Mouse (Mus musculus) limb, embryonic 15.5 days (tissue): ENCODE results near the gene Dtd2. TPM values are rescaled to one million over a fixed set of nuclear protein-coding genes. Genes with fewer than 3 reads are reported as not detected.

Source experiments
- ATAC-seq: fragments of 200-750 bp; cut with Nextera tagmentation; 2 replicates; pipeline ENCODE4 v1.8.0; 2017; ENCODE audit warnings: low read depth, moderate TSS enrichment; ENCODE audit not compliant: insufficient number of reproducible peaks, low FRiP score, low TSS enrichment
- H3K27ac ChIP-seq: fragments of 300-500 bp; sonication (generic); 2 replicates; pipeline ENCODE4 v1.5.1; 2015; ENCODE audit warnings: moderate library complexity, mild to moderate bottlenecking, inconsistent platforms
- H3K27me3 ChIP-seq: fragments of 300-500 bp; sonication (generic); 2 replicates; pipeline ENCODE4 v1.6.1; 2015; ENCODE audit warnings: inconsistent platforms
- H3K36me3 ChIP-seq: fragments of 300-500 bp; sonication (generic); 2 replicates; pipeline ENCODE4 v1.6.1; 2015; ENCODE audit warnings: inconsistent platforms
- H3K4me1 ChIP-seq: fragments of 300-500 bp; sonication (generic); 2 replicates; pipeline ENCODE4 v1.6.1; 2015; ENCODE audit warnings: inconsistent platforms
- H3K4me2 ChIP-seq: fragments of 300-500 bp; sonication (generic); 2 replicates; pipeline ENCODE4 v1.6.1; 2015; ENCODE audit warnings: mild to moderate bottlenecking, inconsistent platforms
- H3K4me3 ChIP-seq: fragments of 300-500 bp; sonication (generic); 2 replicates; pipeline ENCODE4 v1.5.1; 2015; ENCODE audit warnings: mild to moderate bottlenecking, inconsistent platforms
- H3K9ac ChIP-seq: fragments of 300-500 bp; sonication (generic); 2 replicates; pipeline ENCODE4 v1.6.1; 2015; ENCODE audit warnings: inconsistent platforms
- H3K9me3 ChIP-seq: fragments of 300-500 bp; sonication (generic); 2 replicates; pipeline ENCODE4 v1.6.1; 2016; ENCODE audit warnings: inconsistent platforms
- WGBS: fragments of 180-500 bp; shearing (Covaris S2); methylation state at CpG from one replicate; pipeline ENCODE4 v1.1.7; 2015; 5-methylcytosine and 5-hydroxymethylcytosine counted together
- polyA plus RNA-seq: library from polyadenylated mRNA; unstranded; fragments of >200 nt; fragmentation: Nextera tagmentation; extraction: Ambion mirVana; gene quantifications from 2 replicates; pipeline ENCODE4 v1.2.1, GENCODE M21; 2015

Dtd2 gene
- polyA plus RNA-seq, 1 experiment from 2014 or later, result 20.3 TPM

GRCm38 (mm10) chr12:51976531-51976930, 29.8 kb downstream of the Dtd2 start:
- WGBS, result 74% methylated on average over 9 of the region's 9 CpGs
- Histone ChIP-seq H3K4me1 (no peaks in the 10 kb centered on the region), H3K27me3 (no peaks in the 10 kb centered on the region), H3K4me2 (no peak overlapping the region), H3K4me3 (no peak overlapping the region), H3K9ac (no peak overlapping the region), H3K27ac (no peak overlapping the region), H3K9me3 (no peaks in the 10 kb centered on the region), H3K36me3 (no peaks in the 10 kb centered on the region)
- no peak for ATAC-seq

DNA sequence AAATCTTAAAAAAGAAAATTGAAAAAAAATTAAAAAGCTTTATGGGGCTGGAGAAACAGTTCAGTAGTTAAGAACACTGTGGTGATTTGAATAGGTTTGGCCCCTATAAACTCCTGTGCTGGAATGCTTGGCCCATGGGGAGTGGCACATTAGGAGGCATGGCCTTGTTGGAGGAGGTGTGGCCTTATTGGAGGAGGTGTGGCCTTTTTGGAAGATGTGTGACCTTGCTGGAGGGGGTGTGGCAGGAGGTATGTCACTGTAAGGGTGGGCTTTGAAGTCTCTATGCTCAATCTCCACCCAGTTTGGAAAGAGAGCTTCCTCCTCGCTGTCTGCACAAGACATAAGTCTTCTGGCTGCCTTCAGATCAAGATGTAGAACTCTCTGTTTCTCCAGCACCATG, 31.9 kb downstream of the Dtd2 start:
- WGBS, result 85% methylated on average over 1 of the region's 1 CpGs
- H3K27ac ChIP-seq, result no peak overlapping the region

DNA sequence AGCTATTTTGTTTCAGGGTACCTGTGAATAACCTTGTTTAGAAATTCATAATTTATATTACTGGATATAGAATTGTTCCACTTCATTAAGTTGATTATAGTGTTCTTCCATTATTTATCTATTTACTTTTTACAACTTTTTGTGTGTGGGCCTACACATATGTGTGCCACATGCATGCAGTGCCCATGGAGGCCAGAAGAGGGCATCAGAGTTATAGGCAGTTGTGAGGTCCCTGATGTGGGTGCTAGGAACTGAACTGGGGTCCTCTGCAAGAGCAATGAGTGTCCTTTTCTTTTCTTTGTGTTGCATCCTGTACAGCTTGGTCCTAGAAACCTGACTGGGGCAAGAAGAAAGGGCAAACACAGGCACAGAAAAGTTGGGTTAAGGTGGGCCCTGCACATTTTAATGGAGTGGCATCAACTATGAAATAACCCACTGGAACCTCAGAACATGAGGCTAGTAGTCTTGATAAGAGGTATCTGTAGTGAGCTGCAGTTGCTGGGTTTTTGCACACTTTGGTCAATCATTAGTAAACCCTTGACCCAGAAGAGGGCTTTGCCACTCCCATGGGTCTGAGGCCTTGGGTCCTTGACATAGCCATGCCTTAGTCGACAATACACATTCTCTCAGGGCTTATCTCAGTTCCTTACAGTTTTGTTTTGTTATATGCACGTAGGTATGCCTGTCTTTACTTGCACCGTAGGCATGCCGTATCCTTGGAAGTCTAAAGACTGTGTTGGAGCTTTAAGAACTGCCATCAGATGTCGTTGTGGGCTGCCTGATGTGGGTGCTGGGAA, 33.8 kb downstream of the Dtd2 start:
- peaks cover 4% of the 10 kb centered on the region; the same call in 1 of the 2 replicates for H3K4me1 ChIP-seq
- H3K4me2 ChIP-seq, result no peak overlapping the region
- no peak overlapping the region for H3K27ac ChIP-seq
- H3K36me3 ChIP-seq, result no peaks in the 10 kb centered on the region
- ATAC-seq, result no peak
- no peaks in the 10 kb centered on the region for H3K27me3 ChIP-seq
- H3K9ac ChIP-seq, result no peak overlapping the region
- WGBS, result 94% methylated on average over 5 of the region's 5 CpGs
- H3K9me3 ChIP-seq, result no peaks in the 10 kb centered on the region
- H3K4me3 ChIP-seq, result no peak overlapping the region

More for the DNA sequence above, 31.9 kb downstream of the Dtd2 start:
- Histone ChIP-seq H3K9me3 (no peaks in the 10 kb centered on the region), H3K36me3 (no peaks in the 10 kb centered on the region), H3K27me3 (no peaks in the 10 kb centered on the region), H3K9ac (no peak overlapping the region), H3K4me2 (no peak overlapping the region), H3K4me1 (peaks cover 4% of the 10 kb centered on the region; the same call in 1 of the 2 replicates), H3K4me3 (no peak overlapping the region)
- ATAC-seq, result no peak

DNA sequence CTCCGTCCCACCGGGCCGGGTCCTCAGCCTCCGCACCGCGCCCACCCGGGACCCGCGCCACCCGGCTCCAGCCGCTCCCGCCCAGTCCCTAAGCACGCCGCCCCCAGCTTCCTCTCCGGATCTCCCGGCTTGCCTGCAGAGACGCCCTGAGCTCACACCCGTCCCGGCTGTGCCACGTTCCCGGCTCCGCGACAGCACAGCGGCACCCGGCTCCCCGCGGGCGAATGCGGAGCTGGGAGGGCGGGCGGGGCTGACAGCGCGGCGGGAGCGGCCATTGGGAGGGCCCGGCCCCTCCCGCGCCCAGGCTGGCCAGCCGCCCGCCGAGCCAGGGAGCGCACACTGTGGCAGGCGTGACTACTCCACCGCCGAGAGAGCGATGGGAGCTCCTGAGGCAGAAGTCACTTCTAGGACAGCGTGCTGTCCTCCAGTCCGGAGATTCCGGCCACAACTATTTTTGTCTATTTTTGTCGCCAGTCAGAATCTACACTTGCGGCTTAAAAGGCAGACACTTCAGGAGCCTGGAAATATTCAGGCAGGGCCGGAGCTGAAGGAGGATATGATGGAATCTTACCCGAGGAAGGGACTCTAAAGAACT, 35.1 kb downstream of the Dtd2 start, which contains the start of gene Heatr5a:
Gene Heatr5a, minus strand, starts transcription at position 252 of the 595 bp plus-strand sequence.
- peak; percentile 92 for ATAC-seq
- peak within 1 kb of the TSS; percentile 98 for H3K4me3 ChIP-seq
- H3K4me1 ChIP-seq, result peaks cover 4% of the 10 kb centered on the region; the same call in 1 of the 2 replicates
- no peaks in the 10 kb centered on the region for H3K9me3 ChIP-seq
- H3K27me3 ChIP-seq, result no peaks in the 10 kb centered on the region
- no peaks in the 10 kb centered on the region for H3K36me3 ChIP-seq
- WGBS, result 0% methylated on average over 29 of the region's 53 CpGs
- peak within 1 kb of the TSS; percentile 87 for H3K9ac ChIP-seq
- peak within 1 kb of the TSS; percentile 50 for H3K4me2 ChIP-seq
- H3K27ac ChIP-seq, result peak within 1 kb of the TSS; percentile 94

GRCm38 (mm10) chr12:51970352-51971069, 35.8 kb downstream of the Dtd2 start:
- Histone ChIP-seq H3K4me3 (peak overlapping the region; percentile 98), H3K9ac (peak overlapping the region; percentile 87), H3K9me3 (no peaks in the 10 kb centered on the region), H3K27ac (peak overlapping the region; percentile 94), H3K36me3 (no peaks in the 10 kb centered on the region), H3K4me1 (peaks cover 4% of the 10 kb centered on the region; the same call in 1 of the 2 replicates), H3K4me2 (peak overlapping the region; percentile 50), H3K27me3 (no peaks in the 10 kb centered on the region)
- ATAC-seq, result peak; percentile 44; the same call in 1 of the 2 replicates
- 1% methylated on average over 31 of the region's 35 CpGs for WGBS

- Histone ChIP-seq H3K9me3 (no peaks in the 10 kb centered on the region), H3K27ac (no peak overlapping the region), H3K4me2 (peak overlapping the region; percentile 50), H3K9ac (peak overlapping the region; percentile 87; the same call in 1 of the 2 replicates), H3K4me3 (peak overlapping the region; percentile 98), H3K4me1 (peaks cover 4% of the 10 kb centered on the region; the same call in 1 of the 2 replicates), H3K27me3 (no peaks in the 10 kb centered on the region), H3K36me3 (no peaks in the 10 kb centered on the region)
- no peak for ATAC-seq
- WGBS, result 13% methylated on average over 7 of the region's 7 CpGs
These were observed 36.4 kb downstream of the Dtd2 start for GRCm38 (mm10) chr12:51969876-51970275.

- Histone ChIP-seq H3K9me3 (no peaks in the 10 kb centered on the region), H3K27ac (no peak overlapping the region), H3K9ac (no peak overlapping the region), H3K4me3 (no peak overlapping the region), H3K4me1 (peaks cover 5% of the 10 kb centered on the region; the same call in 1 of the 2 replicates), H3K4me2 (no peak overlapping the region), H3K27me3 (no peaks in the 10 kb centered on the region), H3K36me3 (no peaks in the 10 kb centered on the region)
- WGBS, result 75% methylated on average over 2 of the region's 2 CpGs
- ATAC-seq, result no peak
These were observed 37.2 kb downstream of the Dtd2 start for GRCm38 (mm10) chr12:51969092-51969491.

DNA sequence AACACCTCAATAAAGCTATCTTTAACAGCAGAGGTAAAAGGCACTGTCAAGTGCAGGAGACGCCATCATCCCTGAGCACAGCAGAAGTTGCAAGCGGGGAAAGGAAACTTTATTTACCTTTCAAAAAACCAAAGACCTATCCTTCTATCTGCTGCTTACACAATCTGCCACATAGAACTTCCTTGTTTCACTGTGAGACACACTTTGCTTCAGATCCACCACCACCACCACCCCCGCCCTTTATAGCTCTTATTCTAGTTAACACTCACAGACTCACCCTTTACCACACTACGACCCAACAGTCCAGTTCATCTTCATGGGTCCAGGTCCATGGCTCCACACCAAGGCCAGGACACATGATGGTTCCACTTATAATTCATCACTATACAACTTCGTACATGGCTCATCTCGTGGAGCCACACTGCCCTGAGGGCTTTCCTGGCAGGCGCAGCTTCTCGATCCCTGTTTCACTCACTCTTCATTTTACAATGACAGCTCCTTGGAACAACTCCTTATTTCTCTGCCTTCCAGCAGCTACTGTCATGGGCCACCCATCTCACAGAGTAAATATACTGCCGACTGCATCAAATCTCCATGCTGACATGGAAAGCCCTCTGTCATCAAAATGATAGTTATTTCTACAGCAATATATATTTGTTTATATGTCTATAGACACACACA, 38.2 kb downstream of the Dtd2 start:
- no peaks in the 10 kb centered on the region for H3K27me3 ChIP-seq
- no peak overlapping the region for H3K4me3 ChIP-seq
- H3K9ac ChIP-seq, result no peak overlapping the region
- H3K27ac ChIP-seq, result no peak overlapping the region
- no peak for ATAC-seq
- peaks cover 7% of the 10 kb centered on the region; the same call in 1 of the 2 replicates for H3K4me1 ChIP-seq
- no peak overlapping the region for H3K4me2 ChIP-seq
- 74% methylated on average over 9 of the region's 9 CpGs for WGBS
- H3K36me3 ChIP-seq, result no peaks in the 10 kb centered on the region
- no peaks in the 10 kb centered on the region for H3K9me3 ChIP-seq

DNA sequence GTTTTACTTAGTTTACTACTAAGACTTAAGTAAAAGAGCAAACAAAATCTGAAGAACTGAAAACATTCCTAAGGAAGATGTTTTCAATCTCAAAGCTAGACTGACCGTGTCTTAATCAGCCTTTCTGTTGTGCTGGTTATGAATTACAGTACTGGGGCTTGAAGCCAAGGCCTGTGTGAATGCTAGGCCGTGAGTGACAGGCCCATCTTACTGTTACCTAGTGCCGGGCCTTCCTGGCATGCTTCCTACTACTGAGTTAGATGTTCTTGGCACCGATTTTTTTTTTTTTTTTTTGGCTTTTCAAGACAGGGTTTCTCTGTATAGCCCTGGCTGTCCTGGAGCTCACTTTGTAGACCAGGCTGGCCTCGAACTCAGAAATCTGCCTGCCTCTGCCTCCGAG, 48.7 kb downstream of the Dtd2 start:
- no peaks in the 10 kb centered on the region for H3K27me3 ChIP-seq
- WGBS, result 88% methylated on average over 6 of the region's 6 CpGs
- no peak for ATAC-seq
- peaks cover 50% of the 10 kb centered on the region for H3K36me3 ChIP-seq
- H3K4me1 ChIP-seq, result no peaks in the 10 kb centered on the region
- no peak overlapping the region for H3K9ac ChIP-seq
- no peak overlapping the region for H3K4me2 ChIP-seq
- no peak overlapping the region for H3K27ac ChIP-seq
- H3K4me3 ChIP-seq, result no peak overlapping the region
- no peaks in the 10 kb centered on the region for H3K9me3 ChIP-seq

DNA sequence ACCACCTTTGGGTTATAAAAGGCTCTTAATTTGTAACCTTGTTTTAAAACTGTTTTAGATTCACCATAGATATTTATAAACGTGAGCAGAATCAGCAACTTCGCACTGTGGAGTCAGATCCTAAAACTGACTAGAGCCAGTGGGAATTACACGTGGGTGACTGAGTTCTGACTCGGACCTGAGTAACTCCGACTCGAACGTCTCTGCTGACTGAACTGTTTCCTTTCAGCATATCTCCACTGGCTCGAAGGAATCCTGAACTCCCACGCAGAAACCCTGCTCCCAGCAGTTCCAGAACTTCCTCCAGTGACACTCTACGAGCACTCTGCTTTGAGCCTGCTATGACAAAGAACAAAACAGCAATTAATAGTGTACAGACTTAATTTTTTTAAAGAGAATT, 54.0 kb downstream of the Dtd2 start:
- H3K27ac ChIP-seq, result no peak overlapping the region
- H3K4me2 ChIP-seq, result no peak overlapping the region
- no peak overlapping the region for H3K9ac ChIP-seq
- ATAC-seq, result no peak
- WGBS, result 83% methylated on average over 10 of the region's 10 CpGs
- H3K9me3 ChIP-seq, result no peaks in the 10 kb centered on the region
- no peaks in the 10 kb centered on the region for H3K4me1 ChIP-seq
- H3K27me3 ChIP-seq, result no peaks in the 10 kb centered on the region
- peaks cover 81% of the 10 kb centered on the region for H3K36me3 ChIP-seq
- H3K4me3 ChIP-seq, result no peak overlapping the region

DNA sequence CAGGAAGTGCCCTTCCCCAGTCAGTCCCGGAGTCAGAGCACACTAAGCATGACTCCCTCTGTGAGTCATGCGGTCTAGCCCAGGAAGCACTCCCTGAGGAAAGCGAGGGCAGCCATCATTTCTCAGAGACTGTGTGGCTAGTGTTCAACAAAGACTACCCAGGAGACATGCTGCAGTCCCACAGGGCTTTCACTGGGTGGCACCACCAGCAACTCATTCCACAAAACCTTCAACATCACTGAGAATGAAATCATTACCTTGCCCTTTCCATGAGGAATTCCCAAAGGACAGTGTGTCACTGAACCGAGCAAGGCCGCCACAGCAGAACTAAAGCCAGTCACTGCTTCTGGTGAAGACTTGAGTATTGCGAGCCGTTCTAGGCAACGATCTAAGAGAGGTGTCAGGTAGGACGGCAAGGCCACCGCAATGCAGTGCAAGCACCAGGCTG, 58.8 kb downstream of the Dtd2 start:
- Histone ChIP-seq H3K4me2 (no peak overlapping the region), H3K4me3 (no peak overlapping the region), H3K36me3 (peaks cover 73% of the 10 kb centered on the region), H3K9me3 (no peaks in the 10 kb centered on the region), H3K9ac (no peak overlapping the region), H3K4me1 (no peaks in the 10 kb centered on the region), H3K27ac (no peak overlapping the region), H3K27me3 (no peaks in the 10 kb centered on the region)
- WGBS, result 86% methylated on average over 10 of the region's 10 CpGs
- ATAC-seq, result no peak
